Mouse (Mus musculus) right cerebral cortex, postnatal 36 days (tissue): ENCODE data around the gene Arsa.

ENCODE experiments used
- DNase-seq, 2 experiments: peaks; one replicate each; pipeline ENCODE4 v3.0.0; 2022; ENCODE audit warnings: low spot score in 2 of 2, mixed read lengths in 1 of 2

The Arsa gene

DNA sequence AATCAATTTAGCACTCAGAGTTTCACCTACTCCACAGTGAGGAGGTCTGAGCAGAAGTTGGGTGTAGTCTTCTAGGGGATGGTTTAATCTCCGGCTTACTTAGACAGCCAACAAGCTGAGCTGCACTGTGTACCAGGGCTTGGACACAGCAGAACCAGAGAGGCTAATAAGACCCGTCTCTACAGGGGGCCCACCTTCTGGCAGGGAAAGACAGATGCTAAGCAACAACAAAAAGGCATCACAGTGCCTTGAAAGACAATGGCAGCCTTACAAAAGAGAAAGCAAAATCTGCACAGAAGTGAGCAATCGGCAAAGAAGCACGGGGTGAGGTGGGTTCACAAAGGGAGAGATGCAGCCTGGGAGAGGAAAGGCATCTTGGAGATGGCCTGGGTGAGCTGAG is 18.9 kb upstream of the Arsa start:
- DNase-seq = no peak

DNA sequence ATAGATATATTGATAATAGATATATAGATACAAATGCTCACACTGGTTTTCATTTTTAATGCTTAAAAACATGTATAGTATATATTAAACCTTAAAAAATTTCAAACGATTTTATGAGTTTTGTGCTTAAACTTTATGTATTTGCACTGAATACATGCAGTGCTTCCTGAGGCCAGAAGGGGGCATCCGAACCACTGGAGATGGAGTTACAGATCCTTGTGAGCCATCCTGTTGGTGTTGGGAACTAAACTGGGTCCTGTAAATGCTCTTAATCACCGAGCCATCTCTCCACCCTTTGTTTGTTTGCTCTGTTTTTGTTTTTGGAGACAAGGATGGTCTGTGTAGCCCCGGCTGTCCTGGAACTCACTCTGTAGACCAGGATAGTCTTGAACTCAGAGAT is 17.7 kb upstream of the Arsa start:
- no peak for DNase-seq

DNA sequence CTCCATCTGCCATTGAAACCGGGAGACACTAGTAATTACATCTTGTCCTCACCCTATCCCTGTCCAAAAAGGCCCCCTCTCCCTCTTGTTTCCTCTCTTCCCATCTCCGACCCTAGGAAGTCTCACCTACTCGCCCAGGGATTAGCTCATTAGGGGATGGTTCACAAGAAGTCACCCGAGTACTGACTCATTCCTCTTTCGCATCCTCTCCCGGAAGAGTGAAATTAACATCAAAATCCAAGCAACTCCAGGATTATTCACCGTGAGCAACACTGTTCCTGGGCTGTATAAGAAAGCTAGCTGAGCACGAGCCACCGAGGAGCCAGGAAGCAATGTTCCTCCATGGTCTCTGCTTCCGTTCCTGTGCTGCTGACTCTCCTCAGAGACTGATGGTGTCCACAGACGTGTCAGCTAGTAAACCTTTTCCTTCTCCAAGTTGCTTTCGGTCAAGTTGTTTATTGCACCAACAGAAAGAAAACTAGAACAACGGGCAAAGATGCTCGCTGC is 11.4 kb upstream of the Arsa start:
- no peak for DNase-seq

DNA sequence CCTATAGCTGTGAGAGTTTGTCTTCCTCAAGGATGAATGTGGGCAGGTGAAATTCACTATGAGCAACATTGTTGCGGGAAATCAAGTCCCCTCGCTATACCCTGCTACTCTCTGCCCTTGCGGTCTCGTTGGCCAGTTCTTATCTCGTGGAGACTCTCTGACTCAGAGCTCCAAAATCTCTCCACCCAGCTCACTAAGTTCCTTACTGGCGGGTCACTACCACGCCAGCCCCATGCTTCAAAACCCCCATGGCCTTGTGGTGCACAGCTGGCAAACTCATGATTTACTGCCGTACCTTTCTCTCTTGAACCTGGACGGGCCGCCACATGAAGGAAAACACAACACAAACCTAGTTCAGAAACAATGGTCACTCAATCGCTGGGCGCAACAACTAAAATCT is 11.0 kb upstream of the Arsa start:
- no peak for DNase-seq

DNA sequence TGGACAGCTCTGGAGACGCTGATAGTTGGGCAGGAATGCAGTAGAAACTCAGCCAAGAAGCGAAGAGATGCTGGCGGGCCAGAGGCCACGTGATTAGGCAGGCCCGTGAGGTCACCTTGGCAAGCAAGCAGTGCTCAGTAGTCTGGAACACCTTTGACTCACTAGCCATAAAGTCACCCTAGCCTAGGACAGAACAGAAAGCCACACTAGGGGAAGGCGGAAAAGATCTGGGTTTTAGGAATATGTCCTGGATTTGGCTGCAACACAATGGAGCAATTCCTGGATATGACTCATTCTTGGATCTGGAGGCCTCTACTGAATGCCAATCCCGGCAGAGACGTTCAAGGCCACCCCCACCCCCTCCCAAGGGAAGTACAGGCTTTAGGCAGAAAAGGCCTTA is 3.4 kb upstream of the Arsa start:
- no peak for DNase-seq

DNA sequence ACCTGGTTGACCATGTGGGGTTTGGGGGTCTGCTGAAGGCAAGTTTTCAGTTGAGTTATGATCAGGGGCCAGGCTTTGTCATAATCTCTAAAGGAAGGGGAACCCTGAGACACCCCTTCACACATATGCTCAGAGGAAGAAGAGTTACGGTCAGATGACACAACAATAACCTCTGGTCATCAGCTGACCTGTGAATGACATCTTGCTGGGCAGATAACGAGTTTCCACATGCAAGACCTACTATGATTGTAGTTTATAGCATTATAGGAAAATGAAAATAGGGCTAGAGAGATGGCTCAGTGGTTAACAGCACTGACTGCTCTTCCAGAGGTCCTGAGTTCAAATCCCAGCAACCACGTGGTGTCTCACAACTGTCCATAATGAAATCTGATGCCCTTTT is 1.4 kb upstream of the Arsa start:
- DNase-seq = no peak

DNA sequence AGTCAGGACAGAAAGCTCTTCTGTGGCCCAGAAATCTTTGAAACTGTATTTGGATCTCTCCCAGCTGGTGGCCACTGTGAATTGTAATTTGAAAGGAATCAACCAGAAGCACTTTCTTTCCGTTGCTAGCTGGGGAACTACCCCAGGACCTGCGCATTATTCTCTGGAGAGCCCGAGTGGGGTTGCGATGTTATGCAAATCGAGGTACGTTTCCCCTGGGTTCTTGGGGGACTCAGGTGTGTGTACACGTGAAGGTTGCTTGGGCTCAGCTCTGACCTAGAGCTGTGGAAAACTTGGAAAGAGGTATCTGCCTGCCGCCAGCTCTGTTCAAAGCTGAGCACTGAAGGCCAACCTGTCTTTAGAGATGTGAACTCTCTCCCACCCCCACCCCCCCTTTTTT is 581 bp upstream of the Arsa start:
- no peak for DNase-seq

DNA sequence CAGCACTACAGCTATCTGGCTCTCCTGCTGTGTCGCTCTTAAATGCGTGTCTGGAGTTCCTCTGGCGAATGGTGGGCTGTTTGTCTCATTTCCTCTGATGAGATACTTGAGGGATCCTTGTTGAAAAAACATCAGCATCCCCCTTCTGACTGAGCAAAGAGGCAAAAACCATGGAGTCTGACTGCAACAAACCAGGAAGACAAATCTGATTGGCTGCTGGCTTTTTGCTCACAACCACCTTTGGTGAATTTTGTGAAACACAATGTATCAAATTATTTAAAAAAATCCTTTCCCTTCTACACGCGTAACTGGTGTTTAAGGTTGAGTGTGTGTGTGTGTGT is 780 bp downstream of the Arsa start:
- no peak for DNase-seq

DNA sequence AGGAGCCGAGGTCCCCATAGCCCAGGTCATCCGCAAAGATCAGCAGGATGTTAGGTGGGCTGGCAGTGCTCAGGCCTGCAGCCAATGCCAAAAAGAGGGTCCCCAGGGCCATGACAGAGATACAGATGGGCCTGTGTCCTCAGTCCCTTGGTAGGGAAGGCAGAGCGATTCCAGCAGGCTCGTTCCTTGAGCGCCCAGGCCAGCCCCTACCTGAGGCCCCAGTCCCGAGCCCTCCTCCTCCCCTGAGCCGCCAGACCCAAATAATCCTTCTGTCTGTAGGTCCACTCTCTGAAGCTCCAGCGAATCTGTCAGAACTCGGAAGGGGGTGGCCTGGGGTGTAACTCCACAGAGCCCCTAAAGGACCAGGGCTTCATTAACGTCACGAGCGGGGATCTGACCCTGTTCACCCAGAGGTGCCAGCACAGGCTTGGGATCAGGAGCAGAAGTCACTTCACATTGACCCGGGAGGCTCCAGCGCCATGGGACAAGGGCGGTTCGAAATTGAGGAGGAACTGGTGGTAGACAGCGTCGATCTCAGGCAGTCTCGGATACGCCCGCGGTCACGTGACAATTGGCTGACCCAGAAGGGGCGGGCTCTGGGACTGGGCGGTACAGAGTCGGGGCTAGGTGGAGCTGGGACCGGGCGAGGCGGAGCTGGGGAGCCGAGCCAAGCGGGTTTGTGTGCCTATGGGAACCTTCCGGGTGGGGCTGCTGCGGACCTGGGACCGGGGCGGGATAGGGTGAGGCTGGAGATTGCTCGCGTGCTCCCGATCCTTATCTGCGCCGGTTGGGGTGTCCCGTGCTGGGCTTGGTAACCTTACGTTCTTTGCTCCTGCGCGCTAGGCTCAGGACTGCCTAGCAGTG is 1.4 kb downstream of the Arsa start:
- peak; percentile 90 to 93 for DNase-seq

DNA sequence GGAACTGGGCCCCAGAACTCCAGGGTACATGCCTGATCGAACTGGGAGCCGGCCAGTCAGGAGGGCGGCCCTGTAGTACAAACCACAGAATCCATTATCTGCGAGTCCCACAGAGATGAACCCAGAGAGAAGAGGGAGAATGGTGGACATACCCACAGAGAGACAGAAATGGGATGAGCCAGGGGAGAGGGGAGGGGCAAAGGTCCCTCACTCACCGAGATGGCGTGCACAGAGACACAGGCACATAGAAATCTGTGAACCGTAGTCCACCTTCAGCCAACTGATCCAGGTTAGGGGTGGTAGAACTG is 2.0 kb downstream of the Arsa start:
- DNase-seq = no peak

DNA sequence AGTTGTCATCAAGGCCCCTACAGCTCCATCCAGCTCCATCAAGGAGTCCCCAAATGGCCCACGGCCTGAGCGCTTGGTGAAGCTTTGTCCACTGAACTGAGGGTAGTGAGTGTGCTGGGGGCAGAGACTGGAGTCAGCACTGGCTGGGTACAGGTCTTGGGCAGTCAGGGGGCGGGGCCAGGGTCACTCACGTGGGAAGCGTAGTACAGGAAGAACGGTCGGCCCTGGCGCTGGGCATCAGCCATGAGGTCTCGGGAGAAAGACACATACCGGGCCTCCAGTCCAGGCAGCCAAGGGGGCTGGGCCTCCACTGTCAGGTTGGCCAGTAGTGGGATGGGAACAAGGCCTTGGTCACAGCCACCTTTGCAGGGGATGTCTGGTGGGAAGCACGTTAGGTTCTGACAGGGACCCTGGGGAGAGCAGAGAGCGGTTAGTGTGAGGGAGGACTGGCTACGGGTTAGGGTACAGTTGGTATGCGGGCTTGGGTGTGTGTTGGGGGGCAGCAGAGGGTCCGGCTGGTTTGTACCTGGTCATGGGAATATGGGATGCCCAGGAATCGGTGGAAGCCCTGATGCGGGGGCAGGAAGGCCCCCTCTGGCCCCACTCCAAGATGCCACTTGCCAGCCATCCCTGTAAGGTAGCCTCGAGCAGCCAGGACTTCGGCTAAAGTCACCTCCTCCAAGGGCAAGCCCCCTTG is 2.5 kb downstream of the Arsa start:
- no peak for DNase-seq

DNA sequence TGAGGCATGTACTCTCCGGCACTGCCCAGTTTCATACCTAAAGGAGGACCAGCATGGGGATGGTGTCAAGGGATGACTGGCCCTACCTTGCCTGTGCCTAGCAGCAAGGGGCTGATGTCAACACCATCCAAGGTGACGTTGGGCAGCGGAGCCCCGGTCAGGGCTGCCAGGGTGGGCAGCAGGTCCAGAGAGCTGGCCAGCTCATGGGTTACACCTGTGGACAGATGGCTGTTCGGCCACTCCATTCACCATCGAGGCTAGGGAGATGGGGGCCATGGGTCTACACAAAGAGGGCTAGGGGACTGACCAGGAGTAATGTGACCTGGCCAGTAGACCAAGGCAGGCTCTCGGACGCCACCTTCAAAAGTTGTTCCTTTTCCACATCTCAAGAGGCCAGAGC is 3.3 kb downstream of the Arsa start:
- DNase-seq = no peak

DNA sequence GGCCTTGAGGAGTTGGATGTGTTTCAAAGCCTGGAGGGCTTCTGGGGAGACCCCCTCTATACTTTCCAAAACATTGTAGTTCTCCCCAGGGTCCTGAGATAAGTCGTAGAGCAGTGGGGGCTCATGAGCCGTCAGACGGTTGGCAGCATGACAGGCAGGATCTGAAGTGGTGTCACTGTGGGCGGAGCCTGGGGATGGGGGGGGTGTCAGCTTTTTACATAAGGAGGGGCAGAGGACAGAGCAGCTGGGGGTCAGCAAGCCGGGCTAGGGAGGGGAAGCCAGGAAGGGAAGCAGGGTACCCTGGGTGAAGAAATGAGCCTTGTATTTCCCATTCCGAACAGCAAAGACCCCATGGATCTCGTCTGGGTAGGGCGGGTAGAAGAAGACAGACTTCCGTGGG is 3.9 kb downstream of the Arsa start:
- no peak for DNase-seq

DNA sequence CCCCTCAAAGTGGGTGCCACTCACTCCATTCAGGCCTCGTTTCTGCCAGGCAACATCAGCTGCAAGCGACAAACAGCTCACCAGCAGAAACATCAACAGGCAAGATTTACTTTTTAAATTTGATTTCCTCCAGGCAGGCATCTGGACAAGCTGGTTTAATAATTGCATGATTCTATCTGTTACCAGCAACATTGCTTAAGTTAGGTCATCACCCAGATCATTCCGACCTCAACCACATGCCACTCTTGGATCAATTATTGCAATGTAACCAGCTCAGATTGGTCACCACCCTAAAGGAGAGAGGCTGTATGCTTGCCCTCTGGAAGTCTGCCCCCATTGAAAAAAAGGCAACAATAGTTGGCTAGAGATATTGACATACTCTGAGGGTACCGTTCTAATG is 5.7 kb downstream of the Arsa start:
- no peak for DNase-seq

DNA sequence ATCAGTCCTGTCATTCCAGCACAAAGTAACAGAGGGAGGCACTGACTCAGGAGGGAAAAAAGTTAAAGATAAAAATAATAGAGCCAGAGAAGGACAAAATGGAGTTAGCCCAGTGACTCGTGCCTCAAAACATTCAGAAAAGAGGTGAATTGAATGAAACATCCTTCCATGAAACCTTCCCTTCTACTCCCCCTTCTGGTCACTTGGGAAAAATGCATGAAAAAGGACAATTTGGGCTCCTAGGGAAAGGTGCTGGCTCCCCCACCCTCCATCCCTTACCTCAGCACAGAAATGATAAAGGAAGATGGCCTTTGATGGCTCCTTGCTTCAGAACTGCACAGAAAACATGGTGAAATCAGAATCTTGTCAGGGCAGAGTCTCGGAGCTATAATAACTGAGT is 8.6 kb downstream of the Arsa start:
- DNase-seq = no peak

DNA sequence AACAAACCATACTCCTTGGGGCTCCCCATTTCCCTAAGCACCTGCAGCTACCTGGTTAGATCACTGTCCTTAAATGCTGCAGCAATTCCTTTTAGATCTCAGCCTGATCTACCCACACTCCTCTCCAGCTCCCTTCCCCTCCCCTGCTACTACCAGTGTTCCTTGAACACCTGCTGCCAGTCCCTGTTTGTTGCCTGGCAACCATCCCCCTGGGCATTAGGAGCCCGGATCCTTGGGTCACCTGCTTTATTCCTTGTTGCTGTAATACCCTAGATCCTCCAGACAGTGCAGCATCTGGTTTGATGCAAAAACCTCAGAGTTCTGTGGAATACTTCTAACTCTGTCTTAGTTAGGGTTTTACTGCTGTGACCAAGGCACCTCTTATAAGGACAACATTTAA is 12.2 kb downstream of the Arsa start:
- no peak for DNase-seq

DNA sequence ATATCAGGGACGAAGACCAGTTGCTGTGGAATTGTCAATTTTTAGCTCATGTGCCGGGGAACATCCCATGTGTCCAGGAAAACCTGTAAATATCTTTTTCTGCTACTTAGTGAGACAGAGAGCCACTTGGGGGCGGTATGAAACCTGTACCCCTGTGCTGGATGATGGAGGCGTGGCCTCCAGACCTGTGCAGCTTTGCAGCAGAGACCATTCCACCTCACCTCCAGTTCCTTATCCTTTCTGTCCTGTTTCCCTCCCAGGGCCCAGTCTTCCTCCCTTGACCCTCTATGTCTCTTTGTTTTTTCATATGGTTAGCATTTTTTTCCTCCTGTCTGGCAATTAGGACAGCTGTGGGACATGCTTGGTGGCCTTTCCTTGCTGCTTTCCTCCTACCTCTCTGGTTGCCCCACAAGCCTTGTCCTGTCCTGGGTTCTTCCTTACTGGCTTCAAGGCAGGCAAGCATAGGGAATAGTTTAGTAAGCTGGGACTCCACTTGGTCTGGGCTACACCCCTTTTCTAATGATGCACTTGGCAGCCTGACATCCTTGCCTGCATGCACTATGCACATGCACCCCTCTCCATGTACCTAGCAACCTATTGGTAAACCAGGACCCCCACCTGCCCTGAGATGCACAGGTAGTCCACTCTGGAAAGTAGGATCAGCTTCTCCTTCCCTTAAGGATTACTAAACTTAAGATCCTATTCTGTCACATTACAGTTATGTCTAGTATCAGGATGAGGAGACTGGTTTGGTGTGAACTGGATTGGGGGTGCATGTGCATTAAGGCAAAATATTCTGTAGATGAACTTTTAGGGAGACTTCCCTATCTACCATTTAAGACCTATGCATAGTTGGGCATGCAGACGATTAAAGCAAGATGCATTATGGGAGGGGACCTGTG is 13.6 kb downstream of the Arsa start:
- no peak for DNase-seq

DNA sequence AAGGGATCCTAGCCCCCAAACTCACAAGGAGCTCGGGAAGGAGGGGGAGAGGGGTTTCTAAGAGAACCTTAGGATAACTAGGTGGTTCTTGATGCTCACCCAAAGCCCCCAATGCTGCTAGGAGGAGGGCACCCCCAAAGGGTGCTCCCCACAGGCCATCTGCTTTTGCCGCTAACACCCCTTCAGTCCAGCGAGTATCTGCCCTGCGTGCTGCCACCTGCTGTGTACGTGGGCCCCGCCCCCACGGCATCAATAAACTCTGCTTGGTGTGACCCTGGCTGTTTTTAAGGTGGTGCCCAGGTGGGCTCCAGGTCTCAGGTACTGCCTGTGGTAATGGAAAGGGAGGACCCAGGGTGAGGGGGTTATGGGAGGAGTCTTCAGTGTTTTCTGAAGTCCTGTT is 15.0 kb downstream of the Arsa start:
- DNase-seq = no peak

DNA sequence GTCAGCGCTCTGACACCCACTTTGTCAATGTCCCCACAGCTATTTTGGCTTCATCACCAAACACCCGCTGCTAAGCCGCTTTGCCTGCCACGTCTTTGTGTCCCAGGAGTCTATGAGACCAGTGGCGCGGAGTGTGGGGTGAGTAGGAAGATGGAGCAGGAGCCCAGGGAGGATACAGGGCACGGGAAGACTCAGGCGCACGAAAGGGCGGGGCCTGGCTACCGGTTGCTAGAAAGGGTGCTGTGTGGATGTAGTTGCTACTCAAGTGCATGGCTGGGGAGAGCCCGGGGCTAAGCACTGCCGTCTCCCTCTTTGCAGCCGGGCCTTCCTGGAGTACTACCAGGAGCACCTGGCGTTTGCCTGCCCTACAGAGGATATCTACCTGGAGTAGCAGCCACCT is 15.9 kb downstream of the Arsa start:
- no peak for DNase-seq

DNA sequence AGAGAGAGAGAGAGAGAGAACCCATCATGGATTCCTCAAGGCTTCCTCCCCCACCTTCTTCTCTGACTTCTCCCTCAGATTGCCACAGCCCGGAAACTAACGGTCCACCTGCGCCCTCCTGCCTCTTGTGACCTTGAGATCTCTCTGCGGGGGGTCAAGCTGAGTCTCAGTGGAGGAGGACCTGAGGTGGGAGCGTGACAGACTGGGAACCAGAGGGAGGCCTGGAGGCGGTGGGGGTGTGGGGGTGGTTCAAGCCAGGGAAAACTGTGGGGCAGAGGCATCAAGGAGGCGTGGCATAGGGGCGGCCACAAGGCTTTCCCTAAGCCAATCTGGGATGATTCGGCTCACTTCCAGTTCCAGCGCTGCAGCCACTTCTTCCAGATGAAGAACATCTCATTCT is 16.9 kb downstream of the Arsa start:
- DNase-seq = no peak

DNA sequence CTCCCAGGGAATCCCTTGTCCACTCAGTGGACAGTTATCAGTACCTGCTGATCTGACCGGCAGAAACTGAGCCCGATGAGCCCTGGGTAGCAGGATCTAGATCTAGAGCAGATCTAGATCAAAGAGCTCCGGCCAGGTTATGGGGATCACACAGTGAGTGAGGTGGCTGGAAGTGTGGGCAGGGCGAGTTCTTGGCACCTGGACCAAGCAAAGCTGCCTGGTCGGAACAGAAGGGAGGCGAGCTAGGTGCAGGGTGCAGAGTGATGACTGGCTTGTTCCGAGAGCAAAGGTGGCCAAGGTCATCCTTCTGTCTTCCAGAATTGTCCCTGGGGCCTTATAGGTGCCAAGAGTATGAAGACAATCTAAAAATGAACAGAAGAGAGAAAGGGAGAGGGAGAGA is 17.4 kb downstream of the Arsa start:
- DNase-seq = no peak

DNA sequence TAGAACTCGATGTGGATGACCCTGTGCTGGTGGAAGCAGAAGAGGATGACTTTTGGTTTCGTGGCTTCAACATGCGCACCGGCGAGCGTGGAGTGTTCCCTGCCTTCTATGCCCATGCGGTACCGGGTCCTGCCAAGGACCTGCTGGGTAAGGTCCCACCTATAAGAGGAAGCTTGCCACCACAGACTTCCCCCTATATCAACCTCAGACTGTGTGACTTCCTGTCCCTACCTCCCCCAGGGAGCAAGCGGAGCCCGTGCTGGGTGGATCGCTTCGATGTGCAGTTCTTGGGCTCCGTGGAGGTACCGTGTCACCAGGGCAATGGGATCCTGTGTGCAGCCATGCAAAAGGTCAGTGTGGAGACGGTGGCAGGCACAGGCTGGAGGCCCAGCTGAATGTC is 18.3 kb downstream of the Arsa start:
- DNase-seq = no peak

DNA sequence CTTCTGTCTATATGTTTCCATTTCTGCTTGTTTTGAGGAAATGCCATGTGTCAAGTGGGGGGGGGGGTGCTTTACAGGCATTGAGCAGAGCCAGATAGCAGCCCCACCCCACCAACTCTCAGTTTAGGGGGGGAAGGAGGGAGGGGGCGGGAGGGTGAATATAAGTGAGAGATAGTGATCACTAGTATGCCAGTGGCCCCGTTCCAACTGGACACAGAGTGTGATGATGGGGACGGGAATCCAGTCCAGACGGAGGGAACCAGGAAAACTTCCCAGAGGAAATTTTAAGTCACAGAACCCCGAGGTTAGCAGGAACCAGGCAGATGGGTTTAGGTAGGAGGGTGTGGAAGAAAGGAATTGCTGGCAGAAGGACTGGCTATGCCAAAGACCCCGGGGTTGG is 21.6 kb downstream of the Arsa start:
- DNase-seq = no peak
